Mouse (Mus musculus) midbrain, embryonic 13.5 days (tissue): ENCODE data around the gene Slc51a. TPM values are rescaled to one million over a fixed set of nuclear protein-coding genes. Genes with fewer than 3 reads are reported as not detected.
"Not testable (repeated sequence)": the region's sequence is repeated elsewhere in the genome, so short reads cannot be mapped to it uniquely, and the experiment has no call there.

ENCODE experiments used
- ATAC-seq: fragments of 200-750 bp; cut with Nextera tagmentation; 2 replicates; pipeline ENCODE4 v1.8.0; 2017; ENCODE audit warnings: mild to moderate bottlenecking, moderate TSS enrichment, moderate library complexity
- H3K27ac ChIP-seq: fragments of 300-500 bp; sonication (generic); 2 replicates; pipeline ENCODE4 v1.5.1; 2015; ENCODE audit warnings: inconsistent platforms, mild to moderate bottlenecking, moderate library complexity
- H3K27me3 ChIP-seq: fragments of 300-500 bp; sonication (generic); 2 replicates; pipeline ENCODE4 v1.6.1; 2015; ENCODE audit warnings: mild to moderate bottlenecking, inconsistent platforms
- H3K36me3 ChIP-seq: fragments of 300-500 bp; sonication (generic); 2 replicates; pipeline ENCODE4 v1.6.1; 2015; ENCODE audit warnings: mild to moderate bottlenecking, inconsistent platforms
- H3K4me1 ChIP-seq: fragments of 300-500 bp; sonication (generic); replicated peaks from 2 replicates; pipeline ENCODE4 v1.6.1; 2015; ENCODE audit warnings: inconsistent platforms
- H3K4me2 ChIP-seq: fragments of 300-500 bp; sonication (generic); replicated peaks from 2 replicates; pipeline ENCODE4 v1.6.1; 2015; ENCODE audit warnings: moderate library complexity, mild to moderate bottlenecking, inconsistent platforms
- H3K4me3 ChIP-seq: fragments of 300-500 bp; sonication (generic); replicated peaks from 2 replicates; pipeline ENCODE4 v1.5.1; 2015; ENCODE audit warnings: mild to moderate bottlenecking, inconsistent platforms
- H3K9ac ChIP-seq: fragments of 300-500 bp; sonication (generic); replicated peaks from 2 replicates; pipeline ENCODE4 v1.6.1; 2015; ENCODE audit warnings: mild to moderate bottlenecking, inconsistent platforms
- H3K9me3 ChIP-seq: fragments of 300-500 bp; sonication (generic); 2 replicates; pipeline ENCODE4 v1.6.1; 2016; ENCODE audit warnings: mild to moderate bottlenecking, inconsistent platforms
- WGBS: fragments of 180-500 bp; shearing (Covaris S2); methylation state at CpG from one replicate; pipeline ENCODE4 v1.1.7; 2015; 5-methylcytosine and 5-hydroxymethylcytosine counted together
- polyA plus RNA-seq: library from polyadenylated mRNA; unstranded; fragments of >200 nt; fragmentation: Nextera tagmentation; extraction: Ambion mirVana; gene quantifications from 2 replicates; pipeline ENCODE4 v1.2.1, GENCODE M21; 2015

Gene Slc51a
- polyA plus RNA-seq, 1 experiment from 2014 or later = 0.27 TPM

DNA sequence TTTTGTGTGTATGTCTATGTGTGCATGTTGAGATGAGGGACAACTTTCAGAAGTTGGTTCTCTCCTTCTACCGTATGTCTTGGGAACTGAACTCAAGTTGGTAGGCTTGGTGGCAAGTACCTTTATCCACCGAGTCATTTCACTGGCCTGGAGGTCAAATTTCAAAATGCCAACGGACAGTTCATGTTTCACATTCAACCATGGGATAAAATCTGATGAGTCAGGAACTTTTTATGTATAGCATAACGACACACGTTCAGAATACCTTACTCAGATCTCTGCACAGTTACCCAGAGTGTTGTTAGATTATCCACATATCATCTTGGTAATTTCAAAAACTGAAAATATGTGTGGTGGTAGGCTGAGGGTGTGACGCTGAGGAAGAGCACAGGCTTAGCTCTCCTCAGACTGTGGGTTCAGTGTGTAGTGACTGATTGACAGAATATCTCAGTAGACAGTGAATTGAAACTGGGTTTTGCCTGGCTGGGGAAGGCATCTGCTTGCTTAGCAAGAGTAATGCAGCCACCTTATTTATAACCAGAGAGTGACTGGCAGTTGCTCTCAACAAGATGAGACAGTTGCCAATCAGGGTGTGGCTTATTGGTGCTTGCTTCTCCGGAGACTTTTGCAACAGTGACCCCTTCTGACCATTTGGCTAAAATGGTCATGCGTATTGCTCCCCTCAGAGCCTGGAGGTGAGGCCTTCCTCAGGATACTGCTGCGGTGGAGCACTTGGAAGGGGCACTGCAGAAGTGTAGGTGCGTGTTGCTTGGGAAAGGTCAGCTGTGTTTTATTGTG is 29.9 kb downstream of the Slc51a start:
- Histone ChIP-seq H3K27me3 (no peaks in the 10 kb centered on the region), H3K4me1 (no peaks in the 10 kb centered on the region), H3K4me2 (no peak overlapping the region), H3K9me3 (no peaks in the 10 kb centered on the region), H3K36me3 (peaks cover 49% of the 10 kb centered on the region), H3K27ac (no peak overlapping the region), H3K4me3 (no peak overlapping the region), H3K9ac (no peak overlapping the region)
- 72% methylated on average over 10 of the region's 10 CpGs for WGBS
- no peak for ATAC-seq

DNA sequence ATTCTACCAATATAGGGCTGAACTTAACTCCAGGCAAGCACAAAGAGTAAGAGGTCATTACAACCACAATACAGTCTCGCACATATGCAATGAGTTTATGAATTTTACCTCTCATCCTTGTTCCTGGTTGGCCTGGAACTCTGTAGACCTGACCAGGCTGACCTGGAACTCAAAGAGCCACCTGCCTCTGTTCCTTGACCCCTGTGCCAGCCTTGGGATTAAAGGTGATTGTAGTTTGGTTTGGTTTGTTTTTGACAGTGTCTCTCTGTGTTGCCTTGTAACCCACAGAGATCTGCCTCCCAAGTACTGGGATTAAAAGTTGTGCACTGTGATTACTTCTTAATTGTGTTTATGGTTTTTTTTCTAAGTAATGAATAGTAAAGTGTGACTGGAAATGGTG is 30.9 kb downstream of the Slc51a start:
- 93% methylated on average over 1 of the region's 1 CpGs for WGBS
- no peaks in the 10 kb centered on the region for H3K4me1 ChIP-seq
- no peak overlapping the region for H3K4me3 ChIP-seq
- peaks cover 49% of the 10 kb centered on the region for H3K36me3 ChIP-seq
- H3K27me3 ChIP-seq = no peaks in the 10 kb centered on the region
- no peak overlapping the region for H3K27ac ChIP-seq
- no peak for ATAC-seq
- H3K9me3 ChIP-seq = no peaks in the 10 kb centered on the region
- H3K9ac ChIP-seq = no peak overlapping the region
- no peak overlapping the region for H3K4me2 ChIP-seq

DNA sequence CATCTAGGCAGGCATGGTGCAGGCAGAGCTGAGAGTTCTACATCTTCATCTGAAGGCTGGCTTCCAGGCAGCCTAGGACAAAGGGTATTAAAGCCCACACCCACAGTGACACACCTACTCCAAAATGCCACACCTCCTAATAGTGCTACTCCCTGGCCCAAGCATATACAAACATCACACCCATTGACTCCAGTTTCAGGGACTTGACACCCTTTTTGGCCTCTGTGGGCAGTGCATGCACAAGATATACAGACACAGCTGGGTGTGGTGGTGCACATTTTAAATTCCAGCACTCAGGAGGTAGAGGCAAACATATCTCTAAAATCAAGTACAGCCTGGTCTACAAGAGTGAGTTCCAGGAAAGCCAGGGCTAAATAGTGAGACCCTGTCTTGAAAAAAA is 31.6 kb downstream of the Slc51a start:
- no peaks in the 10 kb centered on the region for H3K27me3 ChIP-seq
- H3K27ac ChIP-seq = no peak overlapping the region
- H3K4me3 ChIP-seq = no peak overlapping the region
- H3K4me2 ChIP-seq = no peak overlapping the region
- H3K4me1 ChIP-seq = no peaks in the 10 kb centered on the region
- no peak for ATAC-seq
- H3K9ac ChIP-seq = no peak overlapping the region
- no peaks in the 10 kb centered on the region for H3K9me3 ChIP-seq
- peaks cover 51% of the 10 kb centered on the region for H3K36me3 ChIP-seq

DNA sequence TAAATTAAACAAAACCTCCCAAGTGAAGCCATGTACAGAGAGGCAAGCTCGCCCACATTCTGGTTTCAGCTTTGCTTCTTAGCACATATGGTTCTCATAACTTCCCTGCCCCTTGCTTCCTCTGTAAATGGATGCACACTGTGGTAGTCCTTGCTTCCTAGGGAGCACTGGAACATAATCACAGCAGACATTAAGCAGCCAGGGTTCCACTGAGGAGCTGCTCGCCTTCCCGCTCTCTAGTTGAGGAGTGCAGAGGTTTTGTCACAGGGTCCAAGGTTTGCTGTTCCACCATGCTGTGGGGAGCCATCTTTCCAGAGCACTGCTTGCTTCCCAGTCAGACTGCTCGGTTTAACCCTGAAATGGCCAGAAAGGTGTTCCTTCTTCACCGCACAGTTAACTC is 33.0 kb downstream of the Slc51a start:
- Histone ChIP-seq H3K9me3 (no peaks in the 10 kb centered on the region), H3K27me3 (no peaks in the 10 kb centered on the region), H3K27ac (no peak overlapping the region), H3K4me2 (no peak overlapping the region), H3K36me3 (peaks cover 51% of the 10 kb centered on the region), H3K4me1 (no peaks in the 10 kb centered on the region), H3K9ac (no peak overlapping the region), H3K4me3 (no peak overlapping the region)
- no peak for ATAC-seq
- WGBS = 89% methylated on average over 5 of the region's 5 CpGs

DNA sequence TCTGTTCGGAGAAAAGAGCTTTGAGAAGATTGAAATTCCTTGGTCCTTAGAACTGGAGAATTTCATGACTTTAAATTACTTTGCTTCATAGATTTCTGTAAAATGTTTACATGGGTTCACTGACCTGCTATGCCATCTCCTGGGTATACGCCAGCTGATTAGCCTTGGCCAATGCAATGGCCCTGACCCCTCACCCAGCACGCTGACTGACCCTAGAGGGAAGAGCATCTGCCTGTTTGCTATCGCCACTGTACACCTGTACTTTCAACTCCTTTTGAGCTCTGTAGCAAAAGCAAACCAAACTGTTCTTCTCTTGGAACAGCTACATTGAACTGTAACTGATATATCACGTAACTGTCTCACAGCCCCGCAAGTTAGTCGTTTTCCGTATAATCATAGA is 34.6 kb downstream of the Slc51a start:
- no peak for ATAC-seq
- Histone ChIP-seq H3K36me3 (peaks cover 46% of the 10 kb centered on the region), H3K4me1 (no peaks in the 10 kb centered on the region), H3K4me2 (no peak overlapping the region), H3K27me3 (no peaks in the 10 kb centered on the region), H3K4me3 (no peak overlapping the region), H3K27ac (no peak overlapping the region), H3K9me3 (no peaks in the 10 kb centered on the region), H3K9ac (no peak overlapping the region)
- 93% methylated on average over 8 of the region's 8 CpGs for WGBS

- no peak for ATAC-seq
- H3K4me1 ChIP-seq = no peaks in the 10 kb centered on the region
- H3K27me3 ChIP-seq = no peaks in the 10 kb centered on the region
- no peak overlapping the region for H3K4me2 ChIP-seq
- peaks cover 24% of the 10 kb centered on the region for H3K36me3 ChIP-seq
- no peaks in the 10 kb centered on the region for H3K9me3 ChIP-seq
- H3K9ac ChIP-seq = no peak overlapping the region
- WGBS = 95% methylated on average over 2 of the region's 2 CpGs
- H3K4me3 ChIP-seq = no peak overlapping the region
- no peak overlapping the region for H3K27ac ChIP-seq
Observed at GRCm38 (mm10) chr16:32450133-32450532, 37.5 kb downstream of the Slc51a start.

- Histone ChIP-seq H3K4me1 (no peaks in the 10 kb centered on the region), H3K27me3 (no peaks in the 10 kb centered on the region), H3K9ac (no peak overlapping the region), H3K4me3 (no peak overlapping the region), H3K36me3 (peaks cover 20% of the 10 kb centered on the region), H3K9me3 (no peaks in the 10 kb centered on the region), H3K27ac (no peak overlapping the region), H3K4me2 (no peak overlapping the region)
- 84% methylated on average over 3 of the region's 3 CpGs for WGBS
- ATAC-seq = no peak
Observed at GRCm38 (mm10) chr16:32449665-32450064, 38.0 kb downstream of the Slc51a start.

GRCm38 (mm10) chr16:32446563-32447138 is 41.0 kb downstream of the Slc51a start:
- Histone ChIP-seq H3K9me3 (no peaks in the 10 kb centered on the region), H3K4me2 (no peak overlapping the region), H3K9ac (no peak overlapping the region), H3K27me3 (no peaks in the 10 kb centered on the region), H3K36me3 (peaks cover 2% of the 10 kb centered on the region; the same call in 1 of the 2 replicates), H3K4me3 (no peak overlapping the region), H3K27ac (no peak overlapping the region), H3K4me1 (no peaks in the 10 kb centered on the region)
- 84% methylated on average over 2 of the region's 2 CpGs for WGBS
- ATAC-seq = no peak

DNA sequence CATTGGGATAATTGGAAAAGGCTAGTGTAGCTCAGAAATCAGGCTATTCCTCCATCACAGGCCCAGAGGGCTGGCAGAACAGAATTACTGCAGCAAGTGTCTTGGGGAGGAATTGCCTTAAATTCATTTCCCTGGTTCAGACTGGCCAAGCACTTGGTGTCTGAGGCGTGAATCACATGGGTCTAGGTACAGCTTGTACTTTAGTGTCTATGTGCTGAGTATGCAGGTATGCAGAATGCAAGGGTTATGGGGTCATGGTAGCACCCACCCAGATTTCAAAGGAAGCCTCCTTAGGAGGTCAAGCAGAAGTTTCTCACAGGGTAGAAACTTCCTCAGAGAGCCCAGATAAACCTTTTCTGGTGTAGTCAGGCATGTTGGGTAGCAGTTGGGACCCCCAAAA is 42.1 kb downstream of the Slc51a start:
- Histone ChIP-seq H3K9ac (no peak overlapping the region), H3K27me3 (no peaks in the 10 kb centered on the region), H3K36me3 (no peaks in the 10 kb centered on the region; the same call in 1 of the 2 replicates), H3K4me3 (no peak overlapping the region), H3K27ac (no peak overlapping the region), H3K4me1 (no peaks in the 10 kb centered on the region), H3K4me2 (no peak overlapping the region), H3K9me3 (no peaks in the 10 kb centered on the region)
- WGBS = 97% methylated on average over 1 of the region's 1 CpGs
- ATAC-seq = no peak

DNA sequence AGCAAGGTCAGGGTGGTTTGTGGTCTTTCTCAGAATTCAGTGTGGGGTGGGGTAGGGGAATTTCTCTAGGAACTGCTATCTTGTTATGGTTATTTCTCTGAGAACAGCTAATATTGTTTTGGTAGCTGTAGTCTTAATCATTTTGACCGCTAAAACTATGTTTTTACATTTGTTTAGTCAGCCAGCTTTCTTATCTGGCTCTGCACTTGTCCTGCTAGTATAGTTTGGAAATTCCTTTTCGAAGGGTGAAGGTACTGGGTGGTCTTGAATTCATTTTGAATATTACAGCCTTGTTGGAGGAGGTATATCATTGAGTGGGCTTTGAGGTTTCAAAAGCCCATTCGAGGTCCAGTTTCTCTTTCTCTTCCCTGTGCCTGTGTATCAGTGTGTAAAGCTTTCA is 43.1 kb downstream of the Slc51a start:
- not testable (repeated sequence) for H3K4me1 ChIP-seq, H3K36me3 ChIP-seq, H3K27ac ChIP-seq, H3K27me3 ChIP-seq, H3K9ac ChIP-seq, H3K9me3 ChIP-seq, H3K4me3 ChIP-seq, H3K4me2 ChIP-seq, ATAC-seq
- WGBS = 94% methylated on average over 3 of the region's 3 CpGs

GRCm38 (mm10) chr16:32441432-32441831 is 46.2 kb downstream of the Slc51a start:
- Histone ChIP-seq H3K9ac (no peak overlapping the region), H3K36me3 (no peaks in the 10 kb centered on the region; the same call in 1 of the 2 replicates), H3K4me2 (no peak overlapping the region), H3K27me3 (no peaks in the 10 kb centered on the region), H3K4me3 (no peak overlapping the region), H3K9me3 (no peaks in the 10 kb centered on the region), H3K27ac (no peak overlapping the region), H3K4me1 (no peaks in the 10 kb centered on the region)
- no peak for ATAC-seq
- WGBS = 92% methylated on average over 3 of the region's 3 CpGs

GRCm38 (mm10) chr16:32437266-32437665 is 50.4 kb downstream of the Slc51a start:
- ATAC-seq = no peak
- Histone ChIP-seq H3K9ac (no peak overlapping the region), H3K9me3 (no peaks in the 10 kb centered on the region)

More at GRCm38 (mm10) chr16:32437266-32437665, 50.4 kb downstream of the Slc51a start:
- H3K4me2 ChIP-seq = no peak overlapping the region
- H3K27ac ChIP-seq = no peak overlapping the region
- no peak overlapping the region for H3K4me3 ChIP-seq
- WGBS = 100% methylated on average over 1 of the region's 1 CpGs
- no peaks in the 10 kb centered on the region; the same call in 1 of the 2 replicates for H3K36me3 ChIP-seq
- H3K27me3 ChIP-seq = no peaks in the 10 kb centered on the region
- peaks cover 4% of the 10 kb centered on the region; the same call in 1 of the 2 replicates for H3K4me1 ChIP-seq
